Mouse (Mus musculus) MN1 (cell line): ENCODE measurements at regions not wholly inside any gene's neighbourhood (a gene's known extent, or its start where the extent isn't known, plus 50 kb on each side); places are given as distances from the start of the nearest gene placed in this dataset.

Experiments
- DNase-seq: peaks from one replicate; pipeline ENCODE4 v3.0.0-alpha.2; 2016; ENCODE audit warnings: low spot score

GRCm38 (mm10) chr14:105498155-105498906 lies 240.0 kb downstream of the Ndfip2 start:
- no peak for DNase-seq

DNA sequence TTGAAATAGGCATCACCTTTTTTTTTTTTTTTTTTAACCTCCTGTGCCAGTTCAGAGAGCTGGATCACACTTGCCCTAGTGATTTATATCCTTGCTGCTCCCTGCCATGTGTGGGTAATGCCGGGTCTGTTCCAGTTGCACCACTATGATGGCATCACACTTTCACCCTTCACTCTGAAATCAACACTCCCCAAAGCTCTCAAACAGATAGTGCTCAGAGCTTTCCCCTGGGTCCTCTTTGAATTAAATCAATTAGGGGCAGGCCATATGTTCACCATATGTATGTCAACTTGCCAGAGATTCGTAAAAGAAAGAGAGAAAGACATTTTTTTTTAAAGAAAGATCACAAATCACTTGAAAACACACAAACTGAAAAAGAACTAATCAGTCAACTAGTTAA lies 236.8 kb downstream of the Ndfip2 start:
- peak; percentile 49 for DNase-seq

- no peak for DNase-seq
Measured at GRCm38 (mm10) chr14:105494415-105494814, 236.0 kb downstream of the Ndfip2 start.

DNA sequence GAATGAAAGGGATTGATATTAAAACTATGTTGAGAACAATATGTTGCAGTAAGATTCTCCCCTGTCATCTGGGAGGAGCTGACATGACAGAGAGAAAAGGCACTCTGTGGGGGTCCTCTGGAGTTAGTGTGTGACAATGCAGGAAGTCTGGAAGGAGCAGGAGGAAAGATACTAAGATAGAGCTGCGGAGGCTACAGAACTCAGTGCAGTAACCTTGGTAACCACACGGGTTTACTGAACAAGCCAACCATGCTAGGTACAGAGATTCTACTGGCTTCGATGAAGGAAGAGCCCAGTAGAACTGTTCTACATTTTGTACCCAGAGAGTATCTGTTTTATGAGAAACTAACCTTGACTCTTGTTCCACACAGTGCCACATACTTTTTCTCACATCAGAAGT lies 231.8 kb downstream of the Ndfip2 start:
- no peak for DNase-seq

- peak; percentile 77 for DNase-seq
Measured at GRCm38 (mm10) chr14:105483352-105484083, 225.1 kb downstream of the Ndfip2 start.

DNA sequence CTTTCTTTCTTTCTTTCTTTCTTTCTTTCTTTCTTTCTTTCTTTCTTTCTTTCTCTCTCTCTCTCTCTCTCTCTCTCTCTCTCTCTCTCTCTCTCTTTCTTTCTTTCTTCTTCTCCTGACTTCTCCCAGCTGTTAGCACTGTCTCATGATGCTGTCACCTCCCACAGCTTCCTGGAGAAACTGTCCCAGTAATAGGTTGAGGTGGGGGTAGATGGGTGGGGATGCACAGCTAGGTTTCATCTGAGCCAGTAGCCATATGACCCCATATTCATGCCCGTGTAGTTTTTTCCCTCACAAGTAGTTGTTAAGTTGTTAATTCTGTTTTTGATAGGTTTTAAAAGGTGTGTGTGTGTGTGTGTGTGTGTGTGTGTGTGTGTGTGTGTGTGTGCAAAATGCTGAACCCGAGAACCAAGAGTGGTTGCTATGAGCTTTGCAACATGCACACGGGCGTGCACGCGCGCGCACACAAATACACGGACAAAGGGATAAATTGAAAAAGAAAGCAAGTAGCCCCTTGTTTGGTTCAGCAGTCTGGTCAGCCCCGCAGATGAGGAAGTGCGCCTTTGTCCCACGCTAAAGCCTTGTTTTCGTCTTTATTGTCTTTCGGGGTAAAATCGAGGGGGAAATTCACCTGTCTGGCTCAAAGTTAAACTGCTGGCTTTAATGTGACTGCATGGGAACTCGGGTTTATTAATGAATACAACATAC lies 224.4 kb downstream of the Ndfip2 start:
- peak; percentile 52 for DNase-seq

- DNase-seq = no peak
Measured at GRCm38 (mm10) chr14:105480048-105480447, 221.7 kb downstream of the Ndfip2 start.

DNA sequence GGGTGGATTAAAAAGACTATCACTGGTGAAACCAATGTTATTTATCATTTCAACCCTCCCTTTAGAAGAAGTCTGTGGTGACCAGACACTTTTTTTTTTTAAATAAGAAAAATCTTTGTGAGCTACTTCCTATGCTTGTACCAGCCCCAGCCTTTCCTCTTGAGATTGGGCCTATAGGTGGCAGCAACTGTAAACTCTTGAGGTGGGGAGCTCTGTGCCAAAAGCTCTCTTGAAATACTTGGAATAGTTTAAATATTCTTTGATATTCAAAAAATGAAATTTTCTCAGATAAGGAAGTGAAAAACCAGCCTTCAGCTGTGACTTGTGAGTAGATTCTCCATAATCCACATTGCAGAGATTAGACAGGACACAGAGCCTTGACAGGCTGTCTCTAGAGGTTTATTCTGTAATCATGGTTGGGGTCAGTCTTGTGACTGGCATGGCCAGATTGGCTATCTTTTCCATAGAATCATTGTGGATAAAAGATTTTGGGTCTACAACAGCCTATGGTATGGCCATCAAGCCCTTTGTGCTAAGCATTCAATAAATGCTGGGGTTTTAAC lies 216.7 kb downstream of the Ndfip2 start:
- DNase-seq = no peak

GRCm38 (mm10) chr14:105448919-105449458 lies 190.6 kb downstream of the Ndfip2 start:
- no peak for DNase-seq

GRCm38 (mm10) chr14:105447088-105447487 lies 188.7 kb downstream of the Ndfip2 start:
- no peak for DNase-seq

- DNase-seq = no peak
Measured at GRCm38 (mm10) chr14:105435343-105435742, 177.0 kb downstream of the Ndfip2 start.

- no peak for DNase-seq
Measured at GRCm38 (mm10) chr14:105433456-105433855, 175.1 kb downstream of the Ndfip2 start.

- DNase-seq = no peak
Measured at GRCm38 (mm10) chr14:105432670-105433069, 174.3 kb downstream of the Ndfip2 start.

DNA sequence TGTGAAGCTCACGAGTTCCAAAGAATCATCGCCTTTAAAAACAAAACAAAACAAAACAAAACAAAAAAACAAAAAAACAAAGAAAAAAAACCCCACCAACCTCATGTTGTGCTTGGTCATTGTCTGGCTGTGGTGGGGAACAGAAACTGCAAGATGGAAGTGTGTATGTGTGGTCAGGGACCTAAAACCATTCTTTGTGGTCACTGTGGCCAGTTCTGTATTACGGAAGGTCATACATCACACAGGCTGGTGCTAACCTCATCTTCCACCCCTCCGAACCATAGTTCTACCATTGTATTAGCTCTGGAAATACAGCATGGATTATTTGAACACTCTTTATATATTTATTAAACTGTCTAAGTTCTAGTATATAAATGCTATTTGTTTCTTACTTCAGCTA lies 173.2 kb downstream of the Ndfip2 start:
- DNase-seq = no peak

DNA sequence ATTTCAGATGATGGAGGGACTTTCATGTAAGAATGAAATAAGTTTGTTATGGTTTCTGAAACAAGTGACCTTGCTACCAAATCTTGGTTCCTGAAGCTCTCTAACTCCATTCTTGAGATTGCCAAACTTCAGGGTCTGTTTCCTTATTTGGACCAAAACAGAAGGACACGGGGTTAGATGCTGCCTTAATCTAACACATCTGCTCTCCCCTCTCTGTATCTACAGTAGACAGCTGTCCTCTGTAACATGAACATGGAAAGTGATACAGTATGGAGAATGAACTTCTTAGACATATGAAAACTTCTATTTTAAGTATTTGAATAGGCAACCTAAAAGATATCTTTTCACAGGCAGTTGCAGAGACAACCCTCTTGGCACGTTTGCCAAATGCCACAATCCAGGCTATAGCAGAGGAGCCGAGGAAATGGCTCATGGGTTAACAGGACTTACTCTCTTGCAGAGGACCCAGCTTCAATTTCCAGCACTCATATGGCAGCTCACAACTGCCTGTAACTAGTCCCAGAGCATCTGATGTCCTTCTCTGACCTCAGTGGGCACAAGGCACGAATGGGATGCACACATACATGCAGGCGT lies 171.4 kb downstream of the Ndfip2 start:
- DNase-seq = no peak

DNA sequence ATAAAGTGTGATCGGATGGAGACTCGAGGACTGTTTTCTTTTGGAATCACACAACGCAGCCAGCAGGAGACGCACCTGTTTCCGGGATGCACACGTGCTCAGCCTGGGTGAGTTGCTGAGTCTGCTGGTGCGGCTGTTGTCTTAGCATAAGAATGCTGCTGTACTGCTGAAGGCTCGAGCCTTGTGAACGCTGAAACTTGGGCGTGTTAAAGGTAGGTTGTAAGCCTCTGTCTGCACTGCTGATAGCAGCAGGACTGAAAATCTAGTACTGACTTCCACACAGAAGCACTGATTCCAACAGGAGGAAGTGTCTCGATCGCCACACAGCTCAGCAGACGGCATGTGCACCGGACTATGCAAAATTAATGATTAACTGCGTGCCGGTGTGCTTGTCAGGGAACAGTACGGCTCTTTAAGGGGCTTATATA lies 169.1 kb downstream of the Ndfip2 start:
- DNase-seq = peak; percentile 7

DNA sequence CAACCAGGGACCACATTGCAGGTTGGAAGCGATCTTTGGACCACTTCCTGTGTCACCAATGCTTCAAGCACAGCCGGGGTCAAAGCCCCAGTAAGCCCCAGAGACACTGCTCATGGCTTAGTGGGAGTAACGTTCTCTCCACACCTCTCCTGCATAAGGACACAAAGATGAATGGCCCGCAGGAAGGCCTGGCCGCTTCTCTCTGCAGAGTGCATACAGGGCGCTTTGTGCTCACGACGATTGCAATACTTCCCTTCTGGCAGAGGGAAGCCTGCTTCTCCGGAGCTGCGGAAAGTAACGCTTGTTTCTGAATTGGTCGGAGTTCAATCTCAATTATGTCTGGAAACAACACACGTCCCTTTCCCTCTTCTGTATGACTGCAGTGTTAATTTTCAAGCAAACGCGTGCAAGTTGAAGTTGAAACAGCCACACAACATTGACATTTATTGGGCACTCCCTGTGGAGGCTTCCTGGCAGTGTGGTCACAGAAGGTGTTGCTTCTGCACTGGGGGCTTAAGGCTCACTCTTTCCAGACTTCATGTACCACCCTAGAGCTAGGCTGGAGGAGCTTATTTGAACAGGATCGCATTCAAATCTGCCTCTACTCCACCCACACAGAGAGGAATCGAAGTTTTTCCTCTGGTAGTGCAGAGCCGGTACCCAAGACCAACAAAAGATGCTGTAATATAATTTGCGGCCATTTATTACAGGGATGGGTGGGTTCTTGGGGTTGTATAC lies 168.4 kb downstream of the Ndfip2 start:
- no peak for DNase-seq

DNA sequence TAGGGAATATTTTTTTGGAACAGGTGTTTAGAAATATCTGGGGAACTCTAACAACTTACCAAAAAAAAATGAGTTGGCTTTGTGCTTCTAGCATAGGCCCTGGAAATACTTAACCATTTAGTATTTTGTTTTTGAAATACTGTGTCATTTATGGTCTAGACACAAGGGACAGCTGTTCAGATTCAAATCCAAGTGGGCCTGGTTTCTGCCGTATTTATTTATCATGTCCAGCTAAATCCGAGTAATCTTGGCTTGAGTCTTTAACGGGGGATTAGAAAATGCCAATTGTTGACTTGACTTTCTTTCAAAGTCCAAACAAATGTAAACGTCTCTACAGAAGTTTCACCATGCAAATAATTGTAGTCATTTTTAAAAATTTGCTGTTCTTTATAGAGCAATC lies 159.6 kb downstream of the Ndfip2 start:
- DNase-seq = no peak

DNA sequence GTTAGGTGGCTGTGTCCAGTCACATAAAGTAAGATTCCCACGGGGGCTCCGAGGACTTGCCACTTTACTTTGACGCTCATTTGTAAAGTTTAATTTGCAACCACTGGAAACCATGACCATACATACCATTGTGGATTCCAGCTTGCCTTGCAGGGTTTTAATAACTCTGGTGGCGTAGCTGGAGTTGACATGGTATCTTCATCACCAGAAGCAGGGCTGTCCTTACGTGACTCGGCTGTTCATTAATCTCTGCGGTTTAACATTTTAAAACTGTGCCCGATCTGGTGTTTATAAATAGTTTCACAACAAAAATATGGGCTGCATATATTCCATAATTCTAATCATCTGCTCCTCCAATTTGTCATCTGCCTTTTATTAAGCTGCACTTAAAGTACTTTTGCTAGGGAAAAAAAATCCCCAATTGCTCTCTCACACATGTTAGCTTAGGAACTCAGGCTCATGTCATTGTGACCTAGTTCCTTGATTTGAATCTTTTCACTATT lies 159.1 kb downstream of the Ndfip2 start:
- DNase-seq = no peak

DNA sequence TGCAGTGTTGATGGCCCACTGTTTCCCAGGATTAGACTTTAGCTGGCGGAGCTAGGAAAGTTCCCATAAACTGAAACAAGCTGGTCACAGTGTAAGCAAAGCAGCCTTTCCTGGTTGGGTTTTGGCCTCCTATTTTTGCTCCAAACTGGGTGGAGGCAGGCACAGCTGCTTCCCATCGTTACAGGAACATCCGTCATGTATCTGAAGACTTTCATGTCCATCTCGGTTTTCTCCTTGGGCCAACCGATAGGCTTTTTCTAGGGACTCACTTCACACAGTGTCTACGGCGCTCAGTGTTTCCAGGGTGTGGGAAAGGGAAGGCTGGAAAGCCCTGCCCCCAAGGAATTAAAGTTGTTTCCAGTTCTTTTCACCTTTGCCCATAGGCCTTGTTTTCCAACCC lies 158.6 kb downstream of the Ndfip2 start:
- DNase-seq = no peak

GRCm38 (mm10) chr14:105404662-105405061 lies 146.3 kb downstream of the Ndfip2 start:
- DNase-seq = no peak
